Mouse (Mus musculus): ENCODE data around the gene Fam98c. TPM values are rescaled to one million over a fixed set of nuclear protein-coding genes. Genes with fewer than 3 reads are reported as not detected.
"Not testable (repeated sequence)": the region's sequence is repeated elsewhere in the genome, so short reads cannot be mapped to it uniquely, and the experiment has no call there.

Gene Fam98c
- 10 to 100 TPM; 11.4 to 16.3 TPM for polyA plus RNA-seq (2017; shearing (Covaris generic))

DNA sequence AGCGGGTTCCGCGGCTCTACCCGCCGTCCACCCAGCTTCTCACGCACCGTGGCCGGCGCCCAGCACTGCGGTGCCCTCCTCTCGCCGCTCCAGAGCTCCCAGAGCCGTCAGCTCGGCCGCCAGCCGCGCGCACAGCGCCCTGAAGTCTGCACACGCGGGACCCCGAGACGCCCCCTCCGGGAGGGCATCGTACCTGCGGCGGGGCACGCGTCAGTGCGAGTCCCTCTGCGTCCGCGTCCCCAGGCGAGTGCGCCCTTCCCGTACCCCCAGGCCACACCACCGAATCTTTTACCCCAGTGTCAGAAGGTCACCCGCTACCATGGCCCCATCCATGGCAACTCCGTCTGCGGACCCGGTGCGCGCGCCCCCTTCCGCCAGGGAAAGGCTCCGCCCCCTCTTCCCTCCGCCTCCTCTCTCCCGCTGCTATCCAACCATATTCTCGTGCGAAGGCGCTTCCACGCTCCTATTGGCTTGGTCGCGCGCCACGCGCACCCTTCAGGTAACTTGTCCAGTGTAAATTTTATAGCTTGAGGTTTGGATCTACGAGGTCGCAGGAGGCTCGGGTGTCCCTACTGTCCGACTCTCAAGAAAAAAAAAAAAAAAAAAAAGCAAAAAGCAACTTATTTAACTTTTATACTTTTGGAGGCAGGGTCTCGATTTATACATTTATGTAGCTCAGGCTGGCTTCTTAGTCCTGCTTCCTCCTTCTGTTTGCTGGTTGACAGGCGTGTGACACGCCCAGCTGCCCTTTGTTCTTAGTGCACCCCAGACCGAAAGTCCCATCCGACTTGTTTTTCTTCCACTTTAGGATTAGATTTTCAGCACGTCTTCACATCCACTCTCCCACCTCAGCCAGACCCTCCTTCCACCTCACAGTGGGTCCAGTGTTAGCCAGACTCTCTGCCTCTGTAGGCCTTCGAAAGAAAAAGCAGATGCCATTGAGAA, at the start of gene Fam98c:
Gene Fam98c, minus strand, starts transcription at position 397 of the 945 bp plus-strand sequence.
- ATAC-seq, result peak; percentile 83

DNA sequence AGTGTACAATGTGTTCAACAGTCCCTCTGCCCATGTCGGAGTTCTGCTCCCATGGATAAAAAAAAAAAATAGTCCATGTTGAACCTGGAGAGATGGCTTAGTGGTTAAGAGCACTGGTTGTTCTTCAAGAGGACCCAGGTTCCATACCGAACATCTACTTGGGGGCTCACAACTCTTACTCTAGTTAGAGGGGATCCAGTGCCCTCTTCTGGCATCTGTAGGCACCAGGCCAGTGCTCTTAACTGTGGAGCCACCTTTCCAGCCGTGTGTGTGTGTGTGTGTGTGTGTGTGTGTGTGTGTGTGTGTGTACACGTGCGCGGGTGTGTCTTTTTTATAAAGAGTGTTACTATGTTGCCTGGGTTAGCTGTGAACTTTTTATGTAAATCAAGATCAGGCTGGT, 46.5 kb upstream of the Fam98c start:
- ATAC-seq, result no peak

DNA sequence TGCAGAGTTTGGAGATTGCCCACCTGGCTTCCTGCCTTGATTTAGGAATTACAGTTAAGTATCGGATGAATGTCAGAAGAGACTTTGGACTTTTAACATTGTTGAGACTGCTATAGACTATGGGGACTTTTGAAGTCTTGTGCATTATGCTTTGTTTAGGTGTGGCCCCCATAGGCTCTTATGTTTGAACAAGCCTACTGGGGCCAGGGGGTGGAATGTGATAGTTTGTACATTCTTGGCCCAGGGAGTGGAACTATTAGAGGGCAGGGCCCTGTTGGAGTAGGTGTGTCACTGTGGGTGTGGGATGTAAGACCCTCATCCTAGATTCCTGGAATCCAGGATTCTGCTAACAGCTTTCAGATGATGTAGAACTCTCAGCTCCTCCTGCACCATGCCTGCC, 38.2 kb upstream of the Fam98c start:
- not testable (repeated sequence) for ATAC-seq

DNA sequence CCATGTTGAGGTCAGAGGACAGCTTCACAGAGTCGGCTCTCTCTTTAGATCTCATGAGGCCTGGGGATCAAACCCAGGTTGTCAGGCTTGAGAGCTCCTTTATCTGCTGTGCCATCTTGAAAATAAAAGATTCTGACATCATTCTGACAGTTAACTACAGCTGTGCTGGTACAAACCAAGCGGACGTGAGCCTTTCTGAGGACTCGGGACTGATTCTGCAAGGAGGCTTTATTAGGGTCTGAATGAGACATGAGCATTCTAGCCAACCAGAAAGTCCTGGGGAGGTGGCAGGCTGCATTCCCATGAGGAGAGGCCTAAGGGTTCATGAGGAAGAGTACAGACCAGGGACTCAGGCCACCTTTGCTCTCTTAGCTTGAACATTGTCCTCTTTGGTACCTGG, 25.3 kb upstream of the Fam98c start:
- ATAC-seq, result not testable (repeated sequence)

DNA sequence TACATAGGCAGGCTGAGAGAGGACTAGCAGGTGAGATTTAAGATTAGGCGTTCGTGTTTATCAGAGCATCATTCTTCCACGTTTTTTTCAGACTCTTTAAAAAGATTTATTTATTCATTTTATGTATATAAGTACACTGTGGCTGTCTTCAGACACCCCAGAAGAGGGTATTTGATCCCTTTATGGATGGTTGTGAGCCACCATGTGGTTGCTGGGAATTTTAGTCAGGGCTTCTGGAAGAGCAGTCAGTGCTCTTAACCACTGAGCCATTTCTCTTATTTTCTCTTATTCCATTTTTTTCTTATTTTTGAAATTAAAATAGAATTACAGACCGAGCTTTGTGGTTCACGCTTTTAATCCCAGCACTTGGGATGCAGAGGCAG, 24.8 kb upstream of the Fam98c start:
- ATAC-seq, result no peak

DNA sequence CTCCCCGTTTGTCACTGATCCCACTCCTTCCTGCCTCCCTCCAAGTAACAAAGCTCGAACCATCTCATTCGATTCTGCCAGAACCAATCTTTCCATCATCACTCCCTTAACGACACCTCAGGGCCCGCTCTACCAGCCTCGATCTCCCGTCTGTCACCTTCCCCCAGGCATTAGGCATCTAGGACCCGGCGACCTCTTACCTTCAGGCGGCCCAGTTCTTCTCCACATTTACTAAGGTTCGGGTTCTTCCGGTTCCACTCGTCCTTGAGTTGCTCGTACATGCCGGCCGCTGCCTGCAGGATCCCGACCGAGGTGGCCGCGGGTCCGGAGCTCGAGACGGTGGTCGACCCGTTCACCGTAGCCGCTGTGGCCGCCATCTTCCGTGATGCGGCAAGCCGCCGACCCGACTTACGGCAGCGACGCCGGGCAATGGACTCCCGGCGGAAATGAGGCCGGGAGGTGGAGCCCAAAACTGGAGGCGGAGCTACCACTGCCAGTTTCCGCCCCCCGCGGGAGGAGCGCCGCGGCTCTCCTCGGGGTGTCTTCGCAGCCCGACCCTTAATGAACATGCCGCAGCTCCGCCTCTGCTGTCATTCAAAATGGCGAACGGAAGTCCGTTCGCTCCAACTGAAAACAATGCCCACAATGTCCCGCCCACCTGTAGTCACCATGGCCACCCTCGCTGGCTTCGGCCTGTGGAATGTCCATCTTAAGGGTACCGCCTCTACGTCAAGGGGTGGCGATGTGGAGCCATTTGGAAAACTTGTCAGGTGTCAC, 24.2 kb upstream of the Fam98c start, which contains the start of gene Psmd8:
Gene Psmd8, minus strand, starts transcription at position 625 of the 777 bp plus-strand sequence.
- peak; percentile 92 for ATAC-seq

DNA sequence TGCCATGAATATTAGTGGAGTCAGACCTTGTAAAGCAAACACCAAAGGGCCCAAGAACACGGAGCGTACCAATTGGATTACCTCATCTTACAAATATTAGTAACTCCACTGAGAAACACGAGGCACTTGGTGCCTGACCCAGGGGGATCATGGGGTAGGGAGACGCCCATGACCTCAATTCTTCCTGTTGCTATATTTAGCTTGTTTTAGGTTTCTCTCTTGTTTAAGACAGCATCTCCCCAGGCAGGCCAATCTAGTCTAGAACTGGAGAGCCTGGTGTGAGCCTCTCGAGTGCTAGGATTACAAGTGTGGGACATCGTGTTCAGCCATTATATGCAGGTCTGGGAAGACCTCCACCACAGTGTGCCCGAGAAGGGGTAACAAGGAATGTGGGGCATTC, 23.3 kb upstream of the Fam98c start:
- ATAC-seq, result no peak

DNA sequence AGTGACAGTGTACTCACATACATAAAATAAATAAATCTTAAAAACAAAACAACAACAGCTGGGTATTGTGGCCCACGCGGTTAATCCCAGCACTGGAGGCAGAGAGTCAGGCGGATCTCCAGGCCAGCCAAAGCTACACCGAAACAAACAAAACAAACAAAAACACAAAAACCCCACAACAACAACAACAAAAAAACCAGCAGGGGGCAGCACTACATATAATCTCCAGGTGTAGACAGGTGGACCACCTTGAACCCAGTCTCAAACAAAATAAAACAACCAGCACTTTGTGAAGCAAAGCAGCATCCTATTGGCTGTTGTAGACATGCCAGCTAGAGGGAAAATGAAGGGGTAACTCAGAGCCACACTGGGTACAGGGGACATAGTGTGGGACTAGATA, 22.1 kb upstream of the Fam98c start:
- no peak for ATAC-seq

DNA sequence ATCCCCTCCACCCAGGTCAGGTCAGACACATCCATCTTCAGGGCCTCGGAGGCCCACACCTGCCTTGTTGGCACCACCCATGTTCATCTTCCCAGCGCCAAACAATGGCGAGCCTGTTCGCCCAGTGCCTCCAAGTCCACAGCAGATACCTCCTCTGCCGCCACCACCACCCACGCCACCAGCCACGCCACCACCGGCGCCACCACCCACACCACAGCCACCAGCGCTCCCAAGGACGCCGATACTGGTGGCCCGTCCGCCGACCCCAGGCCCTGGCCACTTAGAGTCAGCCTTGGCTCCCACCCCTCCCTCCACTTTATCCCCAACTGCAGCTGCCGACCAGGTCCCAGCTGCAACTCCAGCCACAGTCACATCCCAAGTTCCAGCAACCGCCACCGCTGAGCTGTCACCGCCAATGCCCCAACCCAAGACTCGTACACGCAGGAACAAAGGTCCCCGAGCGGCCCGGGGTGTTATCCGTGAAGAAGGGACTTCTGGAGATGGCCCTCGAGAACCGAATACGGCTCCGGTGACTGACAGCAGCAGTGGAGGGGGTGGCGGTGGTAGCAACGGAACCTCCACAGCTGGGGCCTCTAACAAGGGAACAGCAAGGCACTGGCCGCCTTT, 16.5 kb upstream of the Fam98c start:
- no peak for ATAC-seq

DNA sequence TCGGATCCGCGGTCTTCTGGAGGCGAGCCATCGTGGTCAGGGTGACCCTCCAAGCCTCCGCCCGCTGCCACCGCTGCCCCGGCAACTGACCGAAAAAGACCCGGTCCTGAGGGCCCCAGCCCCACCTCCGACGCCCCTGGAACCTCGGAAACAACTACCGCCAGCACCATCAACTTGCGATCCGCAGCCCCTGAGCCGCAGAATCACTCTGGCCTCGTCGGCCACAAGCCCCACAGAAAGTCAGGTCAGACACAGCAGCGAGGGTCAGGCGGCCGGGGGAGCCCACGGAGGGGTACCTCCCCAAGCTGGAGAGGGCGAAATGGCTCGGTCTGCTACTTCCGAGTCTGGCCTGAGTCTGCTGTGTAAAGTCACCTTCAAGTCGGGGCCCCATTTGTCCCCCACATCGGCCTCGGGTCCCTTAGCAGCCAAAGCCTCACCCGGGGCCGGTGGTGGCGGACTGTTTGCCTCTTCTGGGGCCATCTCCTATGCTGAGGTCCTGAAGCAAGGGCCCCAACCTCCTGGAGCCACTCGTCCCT, 15.6 kb upstream of the Fam98c start:
- ATAC-seq, result no peak

DNA sequence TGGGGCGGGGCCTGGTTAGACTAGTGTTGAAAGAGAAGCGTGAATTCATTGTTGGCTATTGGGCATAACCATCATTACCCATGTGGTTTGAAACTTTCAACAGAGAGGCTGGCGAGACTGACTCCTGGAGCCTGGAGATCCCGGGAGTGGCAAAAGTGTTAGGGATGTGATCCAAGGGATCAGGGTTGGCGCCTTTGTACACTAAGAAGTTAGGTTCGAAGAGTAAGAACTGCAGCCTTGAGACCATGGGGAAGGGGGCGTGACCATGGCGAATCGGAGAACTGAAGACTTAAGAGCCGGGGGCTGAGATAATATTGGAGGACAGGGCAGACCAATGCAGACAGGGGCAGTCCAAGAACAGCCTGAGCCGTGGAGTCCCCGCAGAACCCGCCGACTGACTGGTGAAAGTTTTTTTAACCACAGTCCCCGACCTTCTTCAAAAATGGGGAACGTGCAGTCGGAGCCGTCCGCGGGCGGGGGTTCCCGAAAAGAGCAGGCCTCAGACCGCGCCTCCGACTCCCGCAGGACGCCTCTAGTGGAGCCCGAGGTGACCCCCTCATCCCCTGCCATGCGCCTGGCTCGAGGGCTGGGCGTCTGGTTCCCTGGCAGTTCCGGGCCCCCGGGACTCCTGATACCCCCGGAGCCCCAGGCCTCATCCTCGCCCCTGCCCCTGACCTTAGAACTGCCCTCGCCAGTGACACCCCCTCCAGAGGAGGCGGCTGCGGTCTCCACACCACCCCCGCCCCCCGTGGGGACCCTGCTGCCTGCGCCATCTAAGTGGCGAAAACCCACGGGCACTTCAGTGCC, 14.9 kb upstream of the Fam98c start:
- no peak for ATAC-seq

DNA sequence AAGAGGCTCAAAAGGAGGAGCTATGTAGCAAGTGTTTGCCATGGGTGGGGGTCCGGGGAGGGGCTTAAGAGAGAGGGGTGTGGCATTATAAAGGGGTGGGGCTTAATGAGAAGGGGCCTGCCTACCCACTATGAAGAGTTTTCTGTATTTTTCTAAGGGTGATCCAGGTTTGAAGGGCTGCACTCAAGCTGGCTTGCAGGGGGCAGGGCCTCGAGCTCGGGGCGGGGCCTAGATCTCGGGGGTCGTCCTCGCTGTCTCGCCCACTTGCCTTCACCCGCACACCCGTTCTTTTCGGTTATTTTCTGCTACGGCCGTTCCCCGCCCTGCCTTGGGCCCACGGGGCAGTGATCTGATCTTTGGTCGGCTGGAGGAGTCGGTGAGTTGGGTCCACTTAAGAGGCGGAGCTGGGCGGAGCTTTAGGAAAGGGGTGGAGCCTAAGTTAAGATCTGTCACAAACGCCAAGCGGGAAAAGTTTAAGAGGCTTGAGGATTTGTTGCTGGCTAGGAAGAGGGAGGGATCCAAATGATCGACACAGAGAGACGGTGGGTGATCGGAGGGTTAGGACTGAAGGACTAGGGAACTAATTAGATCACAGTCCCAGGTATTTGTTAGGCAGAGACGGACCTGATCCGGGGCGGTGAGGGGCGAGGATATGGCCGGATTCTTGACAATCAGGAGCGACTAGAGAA, 14.2 kb upstream of the Fam98c start, which contains the start of the genes Ggn and Spred3:
Gene Ggn, plus strand, starts transcription at position 145 of the 689 bp plus-strand sequence.
Gene Spred3, minus strand, starts transcription at position 346 of the 689 bp plus-strand sequence.
- peak; percentile 16 for ATAC-seq

DNA sequence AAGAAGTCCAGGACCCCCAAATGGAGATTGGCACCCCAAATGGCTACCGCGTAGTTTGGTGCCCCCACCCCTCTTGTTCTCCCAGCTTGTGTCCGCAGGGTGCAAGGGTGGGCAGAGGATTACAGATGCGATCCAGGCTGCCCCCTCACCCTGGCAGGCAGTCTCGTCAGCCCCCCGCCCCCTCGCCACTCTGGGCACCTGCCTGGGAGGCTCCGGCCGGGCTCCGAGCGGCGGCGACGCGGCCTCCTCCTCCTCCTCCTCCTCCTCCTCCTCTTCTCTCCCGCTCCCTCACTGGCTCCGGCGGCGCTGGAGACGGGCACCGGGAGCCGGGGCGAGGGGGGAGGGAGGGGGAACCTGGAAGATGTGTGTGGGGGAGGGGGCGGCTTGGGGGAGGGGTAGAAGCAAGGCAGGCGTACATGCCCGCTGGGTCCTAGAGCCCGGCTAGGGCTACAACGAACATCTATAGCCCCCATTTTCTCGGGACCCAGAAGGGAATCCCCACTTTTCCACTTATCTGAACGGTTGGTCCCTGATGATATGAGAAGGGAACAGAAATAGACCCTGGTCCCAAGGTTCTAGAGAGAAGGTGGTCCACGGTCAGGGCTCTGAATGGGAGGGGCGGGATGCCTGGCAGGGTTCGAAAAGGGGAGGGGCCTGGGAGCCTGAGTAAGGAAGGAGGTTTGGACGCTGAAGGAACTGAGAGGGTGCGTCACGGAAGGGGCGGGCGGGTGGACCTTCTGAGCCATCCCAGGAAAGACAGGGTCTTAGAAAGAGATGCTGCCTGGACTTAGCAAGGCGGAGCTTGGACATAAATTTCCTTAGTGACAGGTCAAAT, 13.4 kb upstream of the Fam98c start:
- ATAC-seq, result no peak

DNA sequence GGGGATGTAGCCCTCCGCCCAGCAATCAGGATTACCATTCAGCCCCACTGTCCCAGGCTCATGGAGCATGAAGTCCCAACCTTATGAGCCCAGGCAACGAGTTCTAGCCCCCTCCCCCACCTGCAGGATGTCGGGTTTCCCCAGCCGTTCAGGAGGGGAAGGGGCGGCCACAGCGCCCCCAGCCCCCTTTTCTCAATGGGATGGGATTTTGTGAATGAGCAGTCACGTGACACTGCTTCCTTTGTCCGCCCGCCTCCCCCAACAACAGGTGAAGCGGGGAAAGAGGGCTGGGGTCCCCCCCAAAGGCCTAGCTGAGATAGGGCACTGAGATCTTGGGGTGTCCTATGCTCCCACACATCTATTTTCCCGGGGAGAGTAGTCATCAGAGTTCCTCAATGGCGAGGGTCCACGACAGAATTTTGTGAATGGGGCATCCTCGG, 12.8 kb upstream of the Fam98c start:
- no peak for ATAC-seq

DNA sequence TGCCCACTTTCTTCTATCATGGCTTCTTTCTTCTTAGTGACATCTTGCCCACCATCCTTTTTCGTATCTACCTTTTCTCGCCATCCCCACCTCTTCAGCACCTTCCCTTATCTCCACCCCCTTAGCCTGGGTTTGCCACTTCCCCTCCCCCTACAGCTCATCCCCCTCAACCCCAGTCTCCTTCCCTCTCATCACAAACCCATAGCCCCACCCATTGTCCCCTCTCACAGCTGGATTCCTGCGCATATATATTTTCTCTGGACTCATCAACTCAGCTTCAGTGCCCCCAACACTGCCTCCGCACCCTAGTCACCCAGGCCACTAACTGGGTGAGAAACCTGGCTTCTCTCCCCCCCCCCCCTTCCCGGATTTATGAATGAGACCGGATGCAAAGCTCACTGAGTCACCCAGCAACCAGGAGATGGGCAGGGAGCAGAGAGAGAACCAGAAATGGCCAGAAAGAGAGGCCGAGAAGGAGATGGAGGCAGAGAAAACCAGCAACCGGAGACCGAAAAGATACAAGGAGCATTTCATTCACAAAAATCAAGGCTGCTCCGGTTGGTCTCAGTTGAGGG, 12.2 kb upstream of the Fam98c start:
- no peak for ATAC-seq

DNA sequence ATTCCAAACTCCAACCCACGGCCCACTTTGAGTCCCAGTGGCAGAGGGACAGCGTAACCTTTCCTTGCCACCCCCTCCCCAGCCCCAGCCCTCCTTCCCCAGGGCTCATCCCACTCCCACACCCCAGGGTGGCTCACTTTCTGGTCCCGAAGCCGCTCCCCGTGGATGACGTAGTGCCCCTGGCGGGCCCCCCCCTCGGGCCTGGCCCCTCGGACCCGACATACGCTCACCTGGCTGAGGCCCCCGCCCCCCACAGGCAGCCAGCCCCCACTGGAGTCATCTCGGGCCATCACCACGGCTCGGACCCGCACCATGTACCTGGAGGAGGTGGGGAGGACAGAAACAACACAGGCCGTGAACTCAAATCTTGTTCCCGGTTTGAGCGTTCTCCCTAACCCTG, 11.6 kb upstream of the Fam98c start:
- no peak for ATAC-seq

DNA sequence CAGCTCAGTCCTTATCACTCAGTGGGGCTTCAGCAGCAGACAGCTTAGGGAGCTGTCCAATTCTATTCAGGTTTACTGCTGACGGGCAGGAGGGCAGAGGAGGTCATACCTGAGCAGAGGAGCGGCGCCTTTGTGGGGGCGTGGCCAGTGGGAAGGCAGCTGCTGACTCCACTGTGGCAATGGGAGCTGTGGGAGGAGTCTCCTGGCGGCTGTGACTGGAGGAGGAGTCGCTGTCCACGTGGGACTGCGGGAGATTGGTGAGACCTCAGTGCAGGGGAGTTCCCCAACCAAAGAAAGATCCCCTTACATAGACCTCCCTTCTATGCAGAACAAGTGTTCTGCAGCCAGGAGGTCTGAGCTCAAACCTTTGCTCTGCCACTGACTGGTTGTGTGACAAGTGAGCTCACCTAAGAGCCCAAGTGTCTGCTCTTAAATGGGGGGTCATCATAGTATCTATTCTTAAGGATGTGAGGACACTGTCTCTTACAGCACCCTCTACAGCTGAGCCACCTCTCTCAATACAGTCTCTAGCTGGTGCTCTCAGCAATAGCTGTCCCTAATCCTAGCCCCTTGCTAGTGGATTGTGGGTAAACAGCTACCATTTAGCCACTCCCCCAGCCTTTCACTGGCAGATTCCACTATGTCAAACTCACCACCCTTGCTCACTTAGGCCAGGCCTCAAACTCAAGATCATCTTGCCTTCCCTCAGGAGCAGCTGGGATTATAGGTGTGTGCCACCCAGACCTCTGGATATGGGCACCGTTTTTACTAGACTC, 6.9 kb upstream of the Fam98c start:
- peak; percentile 61 for ATAC-seq

DNA sequence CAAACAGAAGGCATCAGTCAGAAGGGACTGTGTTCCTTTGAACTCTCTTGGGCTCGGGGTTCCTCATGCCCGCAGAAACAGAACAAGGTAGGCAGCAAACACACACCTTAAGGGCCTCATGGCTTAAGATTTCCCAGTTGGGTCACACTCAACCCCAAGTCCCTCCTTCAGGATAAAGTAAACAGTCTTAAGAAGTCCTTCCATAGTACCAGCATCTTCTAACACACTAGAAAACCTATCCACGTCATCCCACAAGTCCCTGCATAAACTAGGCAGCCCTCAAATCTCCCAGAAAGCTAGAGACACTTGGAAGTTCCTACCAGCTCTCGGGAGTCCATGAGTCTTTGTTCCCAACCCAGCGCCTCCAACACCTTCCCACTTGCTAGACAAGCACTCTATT, 6.3 kb upstream of the Fam98c start:
- ATAC-seq, result no peak

DNA sequence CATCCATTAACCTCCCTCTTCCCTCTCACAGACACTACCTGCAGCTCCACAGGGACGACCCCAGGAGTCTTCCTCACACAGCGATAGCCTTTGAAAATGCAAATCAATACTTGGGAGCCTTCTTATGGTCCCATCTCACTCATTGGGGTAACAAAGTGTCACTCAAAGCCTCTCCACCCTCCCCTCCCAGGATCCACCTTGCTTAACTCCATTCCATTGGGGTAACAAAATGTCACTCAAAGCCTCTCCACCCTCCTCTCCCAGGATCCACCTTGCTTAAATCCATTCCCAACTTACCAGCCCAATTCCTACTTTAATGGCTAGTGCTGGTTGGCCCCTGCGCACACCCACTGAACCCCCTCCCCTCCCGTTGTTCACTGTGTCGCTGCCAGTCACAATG, 2.2 kb upstream of the Fam98c start:
- ATAC-seq, result no peak

Measured in activated CD4-positive, CD25-positive, alpha-beta regulatory T cell, adult 4 months (primary cell).